Mouse (Mus musculus) activated CD4-positive, CD25-positive, alpha-beta regulatory T cell, adult 4 months (primary cell): ENCODE data around the gene Zkscan2. TPM values are rescaled to one million over a fixed set of nuclear protein-coding genes. Genes with fewer than 3 reads are reported as not detected.
A peak's percentile ranks its signal among the peaks of the same experiment; 100 is the strongest.

Experiments used
- ATAC-seq: one replicate; pipeline ENCODE4 v1.8.0; 2017
- polyA plus RNA-seq, 2 experiments: library from polyadenylated mRNA; unstranded; fragments of 100-300 nt; shearing (Covaris generic); gene quantifications; one replicate each; pipeline ENCODE4 v1.2.1; 2017

Gene Zkscan2
- under 1 TPM in 1 of 2 experiments, not detected in 1; 0.05 TPM for polyA plus RNA-seq

GRCm38 (mm10) chr7:123500239-123501219, at the start of gene Zkscan2:
Gene Zkscan2, minus strand, starts transcription at chr7:123500449.
- no peak for ATAC-seq

GRCm38 (mm10) chr7:123529190-123529589, 28.9 kb upstream of the Zkscan2 start:
- ATAC-seq = no peak

GRCm38 (mm10) chr7:123525761-123526160, 25.5 kb upstream of the Zkscan2 start:
- ATAC-seq = no peak

GRCm38 (mm10) chr7:123524218-123524861, 24.1 kb upstream of the Zkscan2 start:
- ATAC-seq = no peak

GRCm38 (mm10) chr7:123507946-123508345, 7.7 kb upstream of the Zkscan2 start:
- no peak for ATAC-seq

- no peak for ATAC-seq
Observed at GRCm38 (mm10) chr7:123503358-123503757, 3.1 kb upstream of the Zkscan2 start.

GRCm38 (mm10) chr7:123499481-123500238, 589 bp downstream of the Zkscan2 start:
- ATAC-seq = no peak

- no peak for ATAC-seq
Observed at GRCm38 (mm10) chr7:123487703-123488102, 12.5 kb downstream of the Zkscan2 start.

GRCm38 (mm10) chr7:123467961-123468360, 32.3 kb downstream of the Zkscan2 start:
- ATAC-seq = no peak

GRCm38 (mm10) chr7:123465692-123466387, 34.4 kb downstream of the Zkscan2 start:
- ATAC-seq = peak; percentile 32

GRCm38 (mm10) chr7:123463569-123463968, 36.7 kb downstream of the Zkscan2 start:
- ATAC-seq = no peak

- ATAC-seq = no peak
Observed at GRCm38 (mm10) chr7:123462070-123462501, 38.2 kb downstream of the Zkscan2 start, which contains the start of gene Aqp8. Gene Aqp8, plus strand, starts transcription at chr7:123462291.

- ATAC-seq = no peak
Observed at GRCm38 (mm10) chr7:123461316-123461715, 38.9 kb downstream of the Zkscan2 start.

- no peak for ATAC-seq
Observed at GRCm38 (mm10) chr7:123459247-123459646, 41.0 kb downstream of the Zkscan2 start.

GRCm38 (mm10) chr7:123458309-123458708, 41.9 kb downstream of the Zkscan2 start:
- no peak for ATAC-seq

GRCm38 (mm10) chr7:123455088-123455487, 45.2 kb downstream of the Zkscan2 start:
- ATAC-seq = no peak

GRCm38 (mm10) chr7:123453066-123453465, 47.2 kb downstream of the Zkscan2 start:
- ATAC-seq = no peak

GRCm38 (mm10) chr7:123452551-123452950, 47.7 kb downstream of the Zkscan2 start:
- no peak for ATAC-seq

- ATAC-seq = no peak
Observed at GRCm38 (mm10) chr7:123450515-123450914, 49.7 kb downstream of the Zkscan2 start.

- no peak for ATAC-seq
Observed at GRCm38 (mm10) chr7:123449676-123450075, 50.6 kb downstream of the Zkscan2 start.

- no peak for ATAC-seq
Observed at GRCm38 (mm10) chr7:123448794-123449193, 51.5 kb downstream of the Zkscan2 start.

- no peak for ATAC-seq
Observed at GRCm38 (mm10) chr7:123442079-123442478, 58.2 kb downstream of the Zkscan2 start.
